Mouse (Mus musculus) CH12.LX (cell line): ENCODE measurements around the gene Tsku.

Experiments used
- CHD1 ChIP-seq: IDR thresholded peaks from 2 replicates; pipeline ENCODE4 v1.6.1; 2012; ENCODE audit warnings: low read depth, low read length, improper control_type of control experiment, inconsistent platforms
- CTCF ChIP-seq, 2 experiments: IDR thresholded peaks in 1 of 2; conservative IDR thresholded peaks in 1 of 2; 2 replicates each; pipeline ENCODE4 v1.5.1; 2011 to 2012; ENCODE audit warnings: low read depth in 2 of 2, low read length in 2 of 2, improper control_type of control experiment in 1 of 2, inconsistent platforms in 1 of 2, mild to moderate bottlenecking in 1 of 2, moderate library complexity in 1 of 2
- E2F4 ChIP-seq: IDR thresholded peaks from 2 replicates; pipeline ENCODE4 v1.6.1; 2011; ENCODE audit warnings: low read depth, low read length, improper control_type of control experiment; ENCODE audit not compliant: insufficient replicate concordance
- EP300 ChIP-seq: IDR thresholded peaks from 2 replicates; pipeline ENCODE4 v1.6.1; 2011; ENCODE audit warnings: low read length, improper control_type of control experiment
- HCFC1 ChIP-seq: IDR thresholded peaks from 2 replicates; pipeline ENCODE4 v1.6.1; 2012; ENCODE audit warnings: low read depth, mild to moderate bottlenecking, inconsistent platforms, low read length, improper control_type of control experiment
- POLR2A ChIP-seq: IDR thresholded peaks from 2 replicates; pipeline ENCODE4 v1.6.1; 2011; ENCODE audit warnings: low read depth, mild to moderate bottlenecking, improper control_type of control experiment, low read length
- USF1 ChIP-seq: IDR thresholded peaks from 2 replicates; pipeline ENCODE4 v1.6.1; 2014; ENCODE audit warnings: low read depth, mild to moderate bottlenecking, inconsistent platforms, low read length, improper control_type of control experiment
- USF2 ChIP-seq: conservative IDR thresholded peaks from 2 replicates; pipeline ENCODE4 v1.6.1; 2011; ENCODE audit warnings: low read depth, low read length, improper control_type of control experiment
- ZC3H11A ChIP-seq: IDR thresholded peaks from 2 replicates; pipeline ENCODE4 v1.6.1; 2012; ENCODE audit warnings: low read depth, mild to moderate bottlenecking, inconsistent platforms, low read length, improper control_type of control experiment

DNA sequence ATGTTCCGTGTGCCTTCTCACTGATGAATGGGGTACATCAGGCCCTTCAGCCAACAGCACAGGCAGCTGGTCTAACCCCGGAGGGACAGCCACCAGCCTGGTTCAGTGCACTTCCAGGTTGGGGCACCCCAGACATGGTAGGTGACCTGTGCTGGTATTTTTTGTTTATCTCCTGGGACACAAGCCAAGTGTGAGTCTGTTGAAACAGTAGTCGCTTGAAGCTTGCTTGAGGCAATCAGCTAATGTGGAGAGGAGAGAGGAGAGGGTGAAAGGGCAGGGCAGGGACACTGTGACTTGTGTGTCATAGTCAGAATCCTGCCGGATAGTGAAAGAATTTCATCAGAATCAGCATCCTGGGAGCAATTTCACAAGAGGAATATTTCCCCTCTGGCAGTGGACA, 22.2 kb upstream of the Tsku start:
- TF ChIP-seq EP300: no peak
- no peak for TF ChIP-seq CTCF (conservative IDR thresholded peaks at IDR 0.05 in 1 of 2, IDR thresholded peaks at IDR 0.05 in 1 of 2; ENCODE audit: low read depth in 2 of 2, low read length in 2 of 2)
- TF ChIP-seq POLR2A: no peak
- TF ChIP-seq USF2: no peak
- TF ChIP-seq E2F4: no peak
- TF ChIP-seq HCFC1: no peak
- TF ChIP-seq USF1: no peak
- TF ChIP-seq CHD1: no peak
- TF ChIP-seq ZC3H11A: no peak
